Mouse (Mus musculus) ES-Bruce4 (cell line): ENCODE measurements around the gene Gtf2ird2. TPM values are rescaled to one million over a fixed set of nuclear protein-coding genes. Genes with fewer than 3 reads are reported as not detected.
A peak's percentile ranks its signal among the peaks of the same experiment; 100 is the strongest.

ENCODE experiments used
- H3K27ac ChIP-seq: 2 replicates; pipeline ENCODE4 v1.5.1; 2012; ENCODE audit warnings: low read length, inconsistent platforms; ENCODE audit not compliant: insufficient read depth
- H3K27me3 ChIP-seq: 2 replicates; pipeline ENCODE4 v1.6.1; 2012; ENCODE audit warnings: mild to moderate bottlenecking, low read length, inconsistent platforms; ENCODE audit not compliant: control insufficient read depth, poor library complexity, insufficient read depth, severe bottlenecking
- H3K36me3 ChIP-seq: 2 replicates; pipeline ENCODE4 v1.6.1; 2012; ENCODE audit warnings: inconsistent platforms, mild to moderate bottlenecking, low read length, moderate library complexity; ENCODE audit not compliant: control insufficient read depth, poor library complexity, insufficient read depth, severe bottlenecking
- H3K4me1 ChIP-seq: one replicate; pipeline ENCODE4 v1.8.1; 2011; ENCODE audit warnings: low read length; ENCODE audit not compliant: control insufficient read depth, insufficient read depth
- H3K4me3 ChIP-seq: 2 replicates; pipeline ENCODE4 v1.5.1; 2011; ENCODE audit warnings: low read depth, mild to moderate bottlenecking, low read length
- H3K9ac ChIP-seq: 2 replicates; pipeline ENCODE4 v1.6.1; 2012; ENCODE audit warnings: low read depth, mild to moderate bottlenecking, inconsistent platforms; ENCODE audit not compliant: poor library complexity, severe bottlenecking
- H3K9me3 ChIP-seq: replicated peaks from 2 replicates; pipeline ENCODE4 v1.6.1; 2012; ENCODE audit warnings: mild to moderate bottlenecking, low read length, inconsistent platforms; ENCODE audit not compliant: control insufficient read depth, poor library complexity, insufficient read depth, severe bottlenecking
- CTCF ChIP-seq: IDR thresholded peaks from one replicate; pipeline ENCODE4 v1.8.1; 2011; ENCODE audit warnings: low read depth, low read length
- EP300 ChIP-seq: IDR thresholded peaks from 2 replicates; pipeline ENCODE4 v1.6.1; 2011; ENCODE audit warnings: low read depth, low read length; ENCODE audit not compliant: insufficient read depth
- POLR2A ChIP-seq: IDR thresholded peaks from one replicate; pipeline ENCODE4 v1.8.1; 2011; ENCODE audit warnings: low read length; ENCODE audit not compliant: insufficient read depth
- polyA plus RNA-seq: library from polyadenylated mRNA; stranded (reverse); fragments of >200 nt; gene quantifications from 2 replicates; pipeline ENCODE4 v1.2.4, GENCODE M21; 2011; ENCODE audit warnings: low read depth; ENCODE audit not compliant: missing spikeins, insufficient read depth, insufficient read length

Gene Gtf2ird2
- polyA plus RNA-seq, 1 experiment: 5.6 TPM

DNA sequence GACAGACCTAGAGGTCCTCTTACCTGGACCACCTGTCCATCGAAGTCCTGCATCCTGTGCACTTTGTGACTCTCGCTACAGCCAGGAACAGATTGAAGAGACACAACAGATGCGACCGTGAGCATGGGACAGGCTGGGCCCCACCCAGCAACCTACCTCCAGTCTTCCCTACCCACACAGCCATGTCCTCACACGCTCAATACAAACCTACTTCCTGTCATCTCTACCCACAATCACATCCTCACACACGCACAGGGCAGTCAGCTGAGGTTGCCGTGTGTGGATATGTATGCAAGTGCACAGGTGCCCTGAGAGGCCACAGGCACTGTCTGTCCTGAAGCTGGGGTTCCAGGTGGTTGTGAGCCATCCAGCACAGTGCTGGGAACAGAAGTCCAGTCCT, 17.2 kb upstream of the Gtf2ird2 start:
- no peak overlapping the region for H3K4me3 ChIP-seq
- no peak for TF ChIP-seq POLR2A
- TF ChIP-seq EP300: no peak
- no peak for TF ChIP-seq CTCF
- no peaks in the 10 kb centered on the region for H3K4me1 ChIP-seq
- H3K9ac ChIP-seq: no peak overlapping the region
- H3K27me3 ChIP-seq: no peaks in the 10 kb centered on the region
- H3K27ac ChIP-seq: no peak overlapping the region
- H3K36me3 ChIP-seq: peaks cover 16% of the 10 kb centered on the region
- H3K9me3 ChIP-seq: no peaks in the 10 kb centered on the region

DNA sequence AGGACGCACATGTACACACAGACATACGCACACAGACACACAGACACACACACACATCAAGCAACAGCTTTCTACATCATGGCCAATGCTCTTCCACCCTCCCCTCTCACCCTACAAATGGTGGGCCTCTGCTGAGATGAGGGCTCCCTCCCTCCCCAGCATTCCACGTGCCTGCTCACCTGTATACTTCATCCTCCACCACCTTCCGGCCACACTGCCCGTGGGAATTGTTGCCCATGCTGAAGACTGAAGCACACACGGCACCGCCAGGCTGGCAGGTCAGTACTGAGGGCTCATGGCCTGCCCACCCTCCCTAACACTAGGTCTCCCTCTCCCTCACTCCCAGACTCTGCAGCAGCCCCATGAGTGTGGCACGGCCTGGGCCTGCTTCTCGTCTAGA, 15.8 kb upstream of the Gtf2ird2 start:
- H3K9me3 ChIP-seq: no peaks in the 10 kb centered on the region
- H3K9ac ChIP-seq: no peak overlapping the region
- H3K36me3 ChIP-seq: peaks cover 15% of the 10 kb centered on the region
- no peak overlapping the region for H3K27ac ChIP-seq
- H3K4me3 ChIP-seq: no peak overlapping the region
- H3K27me3 ChIP-seq: no peaks in the 10 kb centered on the region
- H3K4me1 ChIP-seq: no peaks in the 10 kb centered on the region
- TF ChIP-seq POLR2A: no peak
- TF ChIP-seq EP300: no peak
- TF ChIP-seq CTCF: no peak

DNA sequence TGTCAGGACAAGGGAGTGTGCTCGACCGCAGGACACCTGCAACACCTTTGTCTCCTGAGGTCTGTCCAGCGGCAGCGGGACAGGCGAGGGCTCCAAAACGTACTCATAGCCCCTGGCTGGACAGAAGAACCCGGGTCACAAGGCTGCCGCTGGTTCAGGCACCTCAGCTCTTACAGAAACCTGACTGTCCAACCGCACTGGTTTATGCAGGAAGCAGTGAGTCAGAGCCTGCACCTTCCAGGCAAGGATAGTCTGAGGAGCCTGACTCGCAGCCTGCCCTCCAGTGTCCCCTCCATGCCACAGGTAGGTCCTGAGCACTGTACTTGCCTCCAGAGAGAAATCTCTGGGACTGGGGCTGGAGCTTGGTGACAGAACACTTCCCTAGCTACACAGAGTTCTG, 14.6 kb upstream of the Gtf2ird2 start:
- no peak overlapping the region for H3K9ac ChIP-seq
- no peak for TF ChIP-seq POLR2A
- TF ChIP-seq EP300: no peak
- no peak for TF ChIP-seq CTCF
- H3K9me3 ChIP-seq: no peaks in the 10 kb centered on the region
- H3K4me1 ChIP-seq: no peaks in the 10 kb centered on the region
- H3K27ac ChIP-seq: no peak overlapping the region
- H3K36me3 ChIP-seq: peaks cover 13% of the 10 kb centered on the region
- no peaks in the 10 kb centered on the region for H3K27me3 ChIP-seq
- no peak overlapping the region for H3K4me3 ChIP-seq

DNA sequence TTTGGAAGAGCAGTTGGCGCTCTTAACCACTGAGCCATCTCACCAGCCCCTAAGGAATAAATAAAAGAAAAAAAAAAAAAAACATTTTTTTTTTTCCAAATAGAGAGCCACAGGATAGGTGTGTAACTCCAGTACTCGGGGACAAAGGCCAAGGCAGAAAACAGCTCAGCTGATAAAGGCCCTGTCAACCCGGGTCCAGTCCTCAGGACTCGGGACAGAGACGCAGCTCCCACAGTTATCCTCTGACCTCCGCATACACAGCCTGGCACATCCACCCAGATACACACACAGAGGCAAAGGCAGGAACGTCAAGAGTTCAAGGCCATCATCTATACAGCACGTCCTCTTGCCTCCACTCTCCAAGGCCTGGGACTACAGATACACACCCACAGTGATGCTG, 13.7 kb upstream of the Gtf2ird2 start:
- Histone ChIP-seq H3K9me3 (no peaks in the 10 kb centered on the region), H3K27me3 (no peaks in the 10 kb centered on the region), H3K27ac (no peak overlapping the region), H3K9ac (no peak overlapping the region), H3K4me1 (no peaks in the 10 kb centered on the region), H3K4me3 (no peak overlapping the region), H3K36me3 (peaks cover 13% of the 10 kb centered on the region)
- TF ChIP-seq POLR2A (no peak), EP300 (no peak), CTCF (no peak)

DNA sequence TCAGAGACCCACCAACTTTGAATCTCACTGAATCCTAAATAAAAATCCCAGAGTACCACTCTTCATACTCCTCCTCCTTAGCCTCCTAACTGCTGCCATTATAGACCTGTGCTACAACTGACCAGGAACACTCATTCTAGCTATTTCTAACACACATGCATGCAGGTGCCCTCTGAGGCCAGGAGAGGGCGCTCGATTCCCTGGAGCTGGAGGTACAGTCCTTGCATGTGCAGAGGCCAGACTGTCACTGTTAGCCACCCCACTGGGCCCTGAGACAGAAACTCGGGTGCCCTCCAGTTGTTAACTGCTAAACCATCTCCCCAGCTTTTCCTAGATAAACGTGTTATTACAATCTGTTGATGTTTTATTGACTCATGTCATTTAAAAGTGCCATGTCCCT, 10.6 kb upstream of the Gtf2ird2 start:
- H3K36me3 ChIP-seq: peaks cover 8% of the 10 kb centered on the region
- H3K9me3 ChIP-seq: no peaks in the 10 kb centered on the region
- no peaks in the 10 kb centered on the region for H3K27me3 ChIP-seq
- H3K4me1 ChIP-seq: no peaks in the 10 kb centered on the region
- peak; percentile 21; the same call in 1 of the 2 replicates for TF ChIP-seq EP300
- TF ChIP-seq POLR2A: no peak
- TF ChIP-seq CTCF: peak; percentile 99
- H3K27ac ChIP-seq: no peak overlapping the region
- H3K4me3 ChIP-seq: no peak overlapping the region
- no peak overlapping the region for H3K9ac ChIP-seq

DNA sequence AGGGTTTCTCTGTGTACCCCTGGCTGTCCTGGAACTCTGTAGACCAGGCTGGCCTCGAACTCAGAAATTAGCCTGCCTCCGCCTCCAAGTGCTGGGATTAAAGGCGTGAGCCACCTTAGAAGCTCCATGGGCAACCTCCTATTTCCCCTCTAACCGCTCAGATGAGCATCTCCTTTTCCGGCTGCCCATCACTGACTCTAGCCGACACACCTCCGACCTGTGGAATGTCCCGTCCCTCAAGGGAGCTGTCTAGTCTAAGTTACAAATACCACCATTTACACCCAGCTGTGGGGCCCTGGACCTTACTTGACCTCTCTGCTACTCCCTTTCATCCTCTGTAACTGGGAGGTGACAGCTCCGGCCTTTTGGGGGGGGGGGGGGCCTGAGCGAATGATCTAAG, 8.1 kb upstream of the Gtf2ird2 start:
- Histone ChIP-seq H3K36me3 (peaks cover 8% of the 10 kb centered on the region), H3K27ac (peak overlapping the region; percentile 70), H3K27me3 (no peaks in the 10 kb centered on the region), H3K4me3 (peak overlapping the region; percentile 92), H3K9ac (peak overlapping the region; percentile 93), H3K4me1 (no peaks in the 10 kb centered on the region), H3K9me3 (no peaks in the 10 kb centered on the region)
- TF ChIP-seq EP300: no peak
- no peak for TF ChIP-seq CTCF
- TF ChIP-seq POLR2A: no peak
